Mouse (Mus musculus): ENCODE data around the gene Spr. TPM values are rescaled to one million over a fixed set of nuclear protein-coding genes. Genes with fewer than 3 reads are reported as not detected.
"Not testable (repeated sequence)": the region's sequence is repeated elsewhere in the genome, so short reads cannot be mapped to it uniquely, and the experiment has no call there.

The Spr gene
- polyA plus RNA-seq, 1 experiment, result 32.1 TPM

GRCm38 (mm10) chr6:85154861-85155528 lies 17.4 kb upstream of the Spr start:
- no peaks in the 10 kb centered on the region for H3K9me3 ChIP-seq
- H3K4me1 ChIP-seq, result peaks cover 13% of the 10 kb centered on the region
- H3K27me3 ChIP-seq (replicated peaks), result peaks cover 29% of the 10 kb centered on the region
- H3K4me3 ChIP-seq (replicated peaks), result peak overlapping the region; percentile 84
- TF ChIP-seq FLI1 (IDR thresholded peaks at IDR 0.05; ENCODE audit: low read length), result no peak
- no peak for TF ChIP-seq GATA1 (IDR thresholded peaks at IDR 0.05; ENCODE audit: borderline replicate concordance, low read length)
- no peaks in the 10 kb centered on the region for H3K36me3 ChIP-seq (replicated peaks; ENCODE audit: low read length)

GRCm38 (mm10) chr6:85153970-85154540 lies 16.5 kb upstream of the Spr start:
- TF ChIP-seq GATA1 (IDR thresholded peaks at IDR 0.05; ENCODE audit: borderline replicate concordance, low read length) (no peak), FLI1 (IDR thresholded peaks at IDR 0.05; ENCODE audit: low read length) (no peak)
- Histone ChIP-seq H3K27me3 (replicated peaks) (peaks cover 30% of the 10 kb centered on the region), H3K4me1 (peaks cover 13% of the 10 kb centered on the region), H3K9me3 (no peaks in the 10 kb centered on the region), H3K36me3 (replicated peaks; ENCODE audit: low read length) (no peaks in the 10 kb centered on the region), H3K4me3 (replicated peaks) (no peak overlapping the region)

GRCm38 (mm10) chr6:85150386-85150785 lies 12.8 kb upstream of the Spr start:
- Histone ChIP-seq H3K27me3 (replicated peaks) (peaks cover 51% of the 10 kb centered on the region), H3K4me1 (peaks cover 13% of the 10 kb centered on the region), H3K4me3 (replicated peaks) (no peak overlapping the region), H3K9me3 (no peaks in the 10 kb centered on the region), H3K36me3 (replicated peaks; ENCODE audit: low read length) (no peaks in the 10 kb centered on the region)
- no peak for TF ChIP-seq GATA1 (IDR thresholded peaks at IDR 0.05; ENCODE audit: borderline replicate concordance, low read length)
- no peak for TF ChIP-seq FLI1 (IDR thresholded peaks at IDR 0.05; ENCODE audit: low read length)

GRCm38 (mm10) chr6:85147636-85148035 lies 10.1 kb upstream of the Spr start:
- Histone ChIP-seq H3K4me3 (replicated peaks) (no peak overlapping the region), H3K36me3 (replicated peaks; ENCODE audit: low read length) (no peaks in the 10 kb centered on the region), H3K27me3 (replicated peaks) (peaks cover 55% of the 10 kb centered on the region), H3K4me1 (no peaks in the 10 kb centered on the region), H3K9me3 (no peaks in the 10 kb centered on the region)
- TF ChIP-seq FLI1 (IDR thresholded peaks at IDR 0.05; ENCODE audit: low read length) (no peak), GATA1 (IDR thresholded peaks at IDR 0.05; ENCODE audit: borderline replicate concordance, low read length) (no peak)

- H3K4me1 ChIP-seq, result peaks cover 5% of the 10 kb centered on the region; the same call in 1 of the 2 replicates
- H3K9me3 ChIP-seq, result no peaks in the 10 kb centered on the region
- peaks cover 40% of the 10 kb centered on the region for H3K27me3 ChIP-seq (replicated peaks)
- no peaks in the 10 kb centered on the region for H3K36me3 ChIP-seq (replicated peaks; ENCODE audit: low read length)
- no peak overlapping the region for H3K4me3 ChIP-seq (replicated peaks)
- no peak for TF ChIP-seq FLI1 (IDR thresholded peaks at IDR 0.05; ENCODE audit: low read length)
- no peak for TF ChIP-seq GATA1 (IDR thresholded peaks at IDR 0.05; ENCODE audit: borderline replicate concordance, low read length)
Measured at GRCm38 (mm10) chr6:85144466-85144865, 6.9 kb upstream of the Spr start.

GRCm38 (mm10) chr6:85141013-85141412 lies 3.4 kb upstream of the Spr start:
- H3K4me1 ChIP-seq, result peaks cover 16% of the 10 kb centered on the region
- not testable (repeated sequence) for H3K4me3 ChIP-seq (replicated peaks)

GRCm38 (mm10) chr6:85139534-85139933 lies 2.0 kb upstream of the Spr start:
- peaks cover 25% of the 10 kb centered on the region for H3K4me1 ChIP-seq

More at GRCm38 (mm10) chr6:85141013-85141412, 3.4 kb upstream of the Spr start:
- not testable (repeated sequence) for H3K36me3 ChIP-seq (replicated peaks; ENCODE audit: low read length); H3K9me3 ChIP-seq
- peaks cover 22% of the 10 kb centered on the region for H3K27me3 ChIP-seq (replicated peaks)

GRCm38 (mm10) chr6:85136784-85137183 lies 782 bp downstream of the Spr start:
- not testable (repeated sequence) for H3K27me3 ChIP-seq (replicated peaks); H3K9me3 ChIP-seq
- peaks cover 29% of the 10 kb centered on the region for H3K4me1 ChIP-seq
- peak overlapping the region; percentile 93 for H3K4me3 ChIP-seq (replicated peaks)
- H3K36me3 ChIP-seq (replicated peaks; ENCODE audit: low read length), result peaks cover 16% of the 10 kb centered on the region

More at GRCm38 (mm10) chr6:85139534-85139933, 2.0 kb upstream of the Spr start:
- Histone ChIP-seq H3K27me3 (replicated peaks) (peaks cover 9% of the 10 kb centered on the region), H3K4me3 (replicated peaks) (no peak overlapping the region), H3K36me3 (replicated peaks; ENCODE audit: low read length) (peaks cover under 1% of the 10 kb centered on the region), H3K9me3 (no peaks in the 10 kb centered on the region)
- TF ChIP-seq FLI1 (IDR thresholded peaks at IDR 0.05; ENCODE audit: low read length) (no peak), GATA1 (IDR thresholded peaks at IDR 0.05; ENCODE audit: borderline replicate concordance, low read length) (no peak)

GRCm38 (mm10) chr6:85132794-85133193 lies 4.8 kb downstream of the Spr start:
- not testable (repeated sequence) for H3K27me3 ChIP-seq (replicated peaks); H3K4me3 ChIP-seq (replicated peaks); H3K9me3 ChIP-seq
- H3K4me1 ChIP-seq, result peaks cover 22% of the 10 kb centered on the region
- H3K36me3 ChIP-seq (replicated peaks; ENCODE audit: low read length), result peaks cover 16% of the 10 kb centered on the region

GRCm38 (mm10) chr6:85132237-85132636 lies 5.3 kb downstream of the Spr start:
- Histone ChIP-seq H3K4me1 (peaks cover 19% of the 10 kb centered on the region), H3K36me3 (replicated peaks; ENCODE audit: low read length) (peaks cover 16% of the 10 kb centered on the region)
- not testable (repeated sequence) for H3K4me3 ChIP-seq (replicated peaks); H3K27me3 ChIP-seq (replicated peaks); H3K9me3 ChIP-seq

- peaks cover 14% of the 10 kb centered on the region for H3K4me1 ChIP-seq
- H3K9me3 ChIP-seq, result no peaks in the 10 kb centered on the region
- H3K4me3 ChIP-seq (replicated peaks), result no peak overlapping the region
- H3K27me3 ChIP-seq (replicated peaks), result peaks cover 11% of the 10 kb centered on the region
- H3K36me3 ChIP-seq (replicated peaks; ENCODE audit: low read length), result peaks cover 16% of the 10 kb centered on the region
- TF ChIP-seq FLI1 (IDR thresholded peaks at IDR 0.05; ENCODE audit: low read length) (no peak), GATA1 (IDR thresholded peaks at IDR 0.05; ENCODE audit: borderline replicate concordance, low read length) (no peak)
Measured at GRCm38 (mm10) chr6:85131673-85132072, 5.9 kb downstream of the Spr start.

- not testable (repeated sequence) for H3K27me3 ChIP-seq (replicated peaks); H3K9me3 ChIP-seq; H3K36me3 ChIP-seq (replicated peaks; ENCODE audit: low read length); H3K4me3 ChIP-seq (replicated peaks); H3K4me1 ChIP-seq
Measured at GRCm38 (mm10) chr6:85117545-85118511, 19.7 kb downstream of the Spr start.
